Mouse (Mus musculus) gastrocnemius, postnatal 14 days (tissue): ENCODE measurements around the gene RPS10-NUDT3. TPM values are rescaled to one million over a fixed set of nuclear protein-coding genes. Genes with fewer than 3 reads are reported as not detected.

Experiments
- DNase-seq: peaks from one replicate; pipeline ENCODE4 v3.0.0; 2021; ENCODE audit warnings: mixed read lengths
- intact Hi-C: fragments of 180-260 bp; cut with DNase I; formaldehyde crosslinking; loops from one replicate; pipeline ENCODE4 v1.15.1; 2025; ENCODE audit warnings: low total_unique reads
- total RNA-seq, 2 experiments: library from RNA; stranded (reverse); gene quantifications; 2 replicates each; pipeline ENCODE4 v1.2.3; 2021

The RPS10-NUDT3 gene
- total RNA-seq, 2 experiments from 2014 or later = not detected

- DNase-seq = no peak
- intact Hi-C loops = no loop called here
Observed at GRCm38 (mm10) chr17:27580392-27581068, 54.5 kb downstream of the RPS10-NUDT3 start.

- intact Hi-C loops = no loop called here
- DNase-seq = no peak
Observed at GRCm38 (mm10) chr17:27579816-27580215, 55.2 kb downstream of the RPS10-NUDT3 start.

DNA sequence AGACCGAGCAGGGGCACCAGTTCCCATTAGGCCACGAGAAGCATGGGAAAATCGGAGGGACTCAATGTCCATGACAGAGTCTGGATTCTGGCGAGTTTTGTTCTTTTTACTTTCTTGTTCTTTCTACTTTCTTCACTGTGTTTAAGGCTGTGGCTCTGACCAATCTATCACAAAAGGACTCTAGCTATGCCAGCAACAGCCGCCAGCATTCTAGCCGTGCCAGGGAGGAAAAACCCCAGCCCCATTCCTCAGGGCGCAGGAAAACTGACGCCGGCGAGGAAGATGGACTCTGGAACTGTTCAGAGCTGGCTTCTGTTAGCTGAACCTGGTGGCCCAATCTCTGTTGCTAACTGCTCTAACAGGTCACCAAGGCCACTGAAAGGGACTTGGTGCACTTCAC lies 56.5 kb downstream of the RPS10-NUDT3 start:
- intact Hi-C loops = no loop called here
- DNase-seq = no peak

GRCm38 (mm10) chr17:27577468-27577867 lies 57.6 kb downstream of the RPS10-NUDT3 start:
- intact Hi-C loops = no loop called here
- DNase-seq = no peak

DNA sequence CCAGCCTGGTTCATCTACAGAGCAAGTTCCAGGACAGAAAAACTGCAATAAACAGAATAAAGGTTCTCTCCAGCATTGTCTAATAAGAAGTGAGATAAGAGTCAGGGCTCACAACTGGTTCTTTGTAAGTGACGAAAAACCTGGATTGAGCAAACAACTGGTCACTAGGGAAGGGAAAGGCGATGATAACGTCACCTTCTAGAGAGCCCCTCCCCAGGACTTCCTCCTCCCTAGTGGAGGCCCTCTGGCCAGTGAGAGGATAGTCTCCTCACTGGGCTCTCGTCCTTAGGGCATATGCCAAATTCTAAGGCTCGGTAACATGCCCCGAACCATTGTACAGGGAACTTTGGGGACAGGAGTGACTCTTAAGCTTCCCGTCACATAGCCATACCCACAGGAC lies 59.0 kb downstream of the RPS10-NUDT3 start:
- intact Hi-C loops = no loop called here
- no peak for DNase-seq

DNA sequence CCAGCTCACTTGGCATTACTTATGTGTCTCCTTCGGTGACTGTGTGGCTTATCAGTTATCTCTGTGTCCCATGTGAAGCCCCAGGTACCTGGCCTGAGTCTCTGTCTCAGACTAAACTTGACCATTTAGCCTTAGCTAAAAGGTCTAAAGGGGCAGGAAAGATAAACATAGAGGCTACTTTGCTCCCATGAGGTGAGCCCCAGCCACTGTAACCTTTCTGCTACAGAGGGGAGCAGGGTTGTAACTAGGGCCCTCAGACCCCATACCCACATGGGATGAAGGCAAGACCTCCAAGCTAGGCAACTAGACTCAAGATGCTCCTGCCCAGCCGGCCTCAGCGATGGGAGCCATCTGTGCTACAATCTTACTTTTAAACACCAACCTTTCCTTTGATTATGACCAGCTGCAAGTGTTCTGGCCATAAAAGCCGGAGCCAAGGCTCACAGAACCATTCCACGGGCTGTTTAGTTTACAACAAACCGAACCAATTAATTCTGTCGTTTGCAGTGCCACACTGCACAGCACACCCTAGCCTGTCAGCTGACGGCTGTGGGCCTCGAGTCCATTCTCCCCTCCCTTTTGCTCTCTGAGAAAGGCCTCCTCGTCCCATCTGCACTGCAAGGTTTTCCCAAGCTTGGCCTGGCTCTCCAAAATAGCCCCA lies 59.8 kb downstream of the RPS10-NUDT3 start:
- DNase-seq = no peak
- intact Hi-C loops = no loop called here

DNA sequence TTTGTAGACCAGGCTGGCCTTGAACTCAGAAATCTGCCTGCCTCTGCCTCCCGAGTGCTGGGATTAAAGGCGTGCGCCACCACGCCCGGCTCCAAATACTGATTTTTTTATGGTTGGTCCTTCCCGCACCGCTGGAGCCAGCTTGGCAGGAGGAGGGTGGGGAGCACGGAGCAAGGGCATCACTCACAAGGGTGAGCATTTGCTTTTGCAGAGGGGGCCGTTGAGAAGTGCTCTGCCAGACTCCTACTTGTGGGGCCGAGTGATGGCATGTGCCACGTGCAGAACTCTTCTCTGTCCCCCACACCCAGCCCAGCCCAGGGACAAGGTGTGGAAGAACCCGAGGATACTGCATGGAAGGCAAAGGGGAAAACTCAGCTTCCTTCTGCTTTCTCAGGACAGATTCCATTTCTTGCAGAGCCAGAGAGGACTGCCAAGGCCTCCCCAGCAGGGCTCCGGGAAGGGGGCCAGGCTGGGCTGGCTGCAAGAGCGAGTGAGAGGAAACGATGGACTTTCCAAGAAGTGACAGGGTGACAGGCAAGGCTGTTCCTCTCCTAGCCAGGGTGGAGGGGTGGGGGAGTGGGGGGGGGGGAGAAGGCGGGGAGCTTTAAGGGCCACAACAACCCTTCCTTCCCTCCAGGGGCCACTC lies 60.4 kb downstream of the RPS10-NUDT3 start:
- intact Hi-C loops = no loop called here
- peak; percentile 88 for DNase-seq

- intact Hi-C loops = no loop called here
- no peak for DNase-seq
Observed at GRCm38 (mm10) chr17:27573772-27574320, 61.2 kb downstream of the RPS10-NUDT3 start.

GRCm38 (mm10) chr17:27571315-27571714 lies 63.7 kb downstream of the RPS10-NUDT3 start:
- DNase-seq = no peak
- intact Hi-C loops = no loop called here

DNA sequence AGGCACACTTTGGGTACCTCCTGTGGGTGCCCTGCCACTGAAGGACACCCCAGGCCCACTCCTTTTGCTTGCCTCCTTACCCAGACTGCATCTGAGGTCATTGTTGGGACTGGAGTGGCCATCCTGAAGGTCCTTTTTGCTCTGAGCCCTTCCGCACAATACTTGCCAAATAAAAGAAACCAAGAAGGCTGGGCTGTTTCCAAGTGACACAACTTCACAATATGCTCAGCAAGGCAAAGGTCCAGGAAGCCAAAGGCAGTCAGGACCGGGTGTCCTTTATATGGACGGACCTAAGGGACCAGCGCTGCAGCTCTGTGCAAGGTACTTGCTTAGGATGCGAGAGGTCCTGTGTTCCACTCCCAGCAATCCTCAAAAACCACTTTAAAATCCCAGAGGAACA lies 66.8 kb downstream of the RPS10-NUDT3 start:
- intact Hi-C loops = loop anchor here (5.0 kb wide), 1 partner anchor 64 kb away; no protein-coding TSS in a partner anchor
- DNase-seq = no peak

GRCm38 (mm10) chr17:27565942-27566267 lies 69.1 kb downstream of the RPS10-NUDT3 start:
- intact Hi-C loops = loop anchor here (5.0 kb wide), 1 partner anchor 66 kb away; no protein-coding TSS in a partner anchor
- DNase-seq = no peak

DNA sequence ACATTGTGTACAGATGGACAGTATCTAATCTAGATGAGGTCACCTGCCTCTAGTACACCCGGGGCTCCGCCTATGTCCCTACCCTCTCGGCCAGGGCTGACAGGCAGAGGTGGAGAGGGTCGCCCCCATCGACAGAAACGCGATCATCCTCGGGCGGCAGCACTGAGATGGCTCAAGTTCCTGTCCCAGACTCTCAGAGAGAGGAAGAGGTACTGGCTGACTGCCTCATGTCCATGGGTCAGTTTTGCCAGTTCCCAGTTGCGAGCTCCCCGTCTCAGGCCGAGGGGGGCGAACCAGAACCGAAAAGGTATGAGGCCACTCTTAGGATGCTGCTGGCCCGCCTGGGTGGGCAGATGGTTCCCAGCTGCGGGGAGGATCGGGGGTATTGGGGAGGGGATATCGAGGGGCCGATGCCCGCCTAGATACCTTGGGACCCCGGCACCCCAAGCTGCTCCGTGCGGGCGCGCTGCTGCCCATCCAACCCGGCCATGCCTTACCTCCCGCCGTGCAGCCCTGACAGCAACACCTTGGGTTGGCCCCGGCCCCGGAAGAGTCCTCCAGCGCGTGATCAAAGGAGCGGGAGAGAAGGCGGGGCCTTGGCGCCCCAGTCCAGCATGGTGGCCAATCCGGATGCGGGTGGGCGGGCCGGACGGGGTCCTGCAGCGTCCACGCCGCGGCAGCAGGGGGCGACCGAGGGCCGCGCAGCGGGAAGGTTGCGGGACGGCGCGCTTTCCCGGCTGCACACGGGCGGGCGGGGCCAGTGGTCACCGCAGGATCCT lies 69.7 kb downstream of the RPS10-NUDT3 start, which contains the start of gene AI413582:
TSS of gene AI413582 (minus strand) at position 594 of the 779 bp plus-strand sequence.
- peak; percentile 95 for DNase-seq
- intact Hi-C loops = loop anchor here (5.0 kb wide), 1 partner anchor 67 kb away; no protein-coding TSS in a partner anchor

- DNase-seq = no peak
- intact Hi-C loops = loop anchor here (5.0 kb wide), 1 partner anchor 68 kb away; no protein-coding TSS in a partner anchor
Observed at GRCm38 (mm10) chr17:27564391-27565162, 70.4 kb downstream of the RPS10-NUDT3 start.

GRCm38 (mm10) chr17:27563771-27564244 lies 71.2 kb downstream of the RPS10-NUDT3 start:
- no peak for DNase-seq
- intact Hi-C loops = no loop called here

DNA sequence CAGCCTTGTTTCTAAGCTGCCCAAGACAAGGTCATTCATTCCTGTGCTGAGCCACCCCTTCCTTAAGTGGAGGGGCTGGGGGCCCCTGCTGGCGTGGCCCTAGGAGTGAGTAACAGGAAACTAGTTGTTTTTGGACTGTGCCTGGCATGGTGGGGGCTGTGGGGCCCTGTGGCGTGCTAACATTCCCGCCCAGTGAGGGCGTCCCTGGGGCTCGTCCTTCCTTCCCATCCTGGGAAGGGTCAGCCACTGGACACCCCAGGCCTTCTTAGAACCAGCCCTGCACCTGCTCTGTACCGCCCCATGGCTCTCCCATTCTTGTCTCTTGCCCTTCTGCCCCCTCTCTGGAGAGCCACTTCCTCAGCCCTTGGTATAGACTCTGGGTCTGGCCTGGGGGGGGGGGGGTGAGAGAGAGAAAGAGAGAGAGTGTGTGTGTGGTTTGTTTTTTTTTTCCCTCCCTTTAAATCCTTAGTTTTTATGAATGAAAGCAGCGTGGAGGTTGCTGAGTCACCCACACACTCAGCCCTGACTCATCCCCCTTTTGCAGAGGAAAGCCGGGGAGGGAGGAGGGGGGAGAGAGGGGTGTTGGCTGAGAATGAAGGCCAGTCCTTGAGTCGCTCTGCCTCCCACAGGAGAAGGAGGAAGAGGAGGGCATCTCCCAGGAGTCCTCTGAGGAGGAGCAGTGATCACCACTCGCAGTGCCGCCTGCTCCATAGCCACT lies 73.1 kb downstream of the RPS10-NUDT3 start:
- DNase-seq = no peak
- intact Hi-C loops = no loop called here

DNA sequence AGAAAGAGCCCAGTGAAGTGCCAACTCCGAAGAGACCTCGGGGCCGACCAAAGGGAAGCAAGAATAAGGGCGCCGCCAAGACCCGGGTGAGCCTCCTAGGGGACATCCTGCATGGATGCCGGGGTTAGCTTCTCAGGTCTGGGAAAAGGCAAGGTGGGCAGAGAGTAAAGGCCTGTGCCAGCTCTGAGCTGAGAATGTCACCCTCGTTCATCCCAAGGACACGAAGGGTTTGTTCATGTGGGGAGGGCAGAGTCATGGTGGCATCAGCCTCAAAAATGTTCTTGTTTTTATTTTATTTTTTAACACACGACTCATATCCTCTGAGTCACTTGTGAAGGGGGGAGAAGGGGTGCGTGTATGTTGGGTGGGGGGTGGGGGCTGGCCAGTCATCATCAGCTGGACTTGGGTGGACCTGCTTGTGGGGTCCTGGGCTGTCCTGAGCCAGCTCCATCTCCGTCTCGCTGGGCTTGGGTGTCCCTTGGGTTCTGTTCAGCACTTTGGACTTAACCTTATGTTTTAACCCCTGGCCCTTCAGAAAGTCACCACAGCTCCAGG lies 74.0 kb downstream of the RPS10-NUDT3 start:
- intact Hi-C loops = no loop called here

GRCm38 (mm10) chr17:27559596-27559995 lies 75.4 kb downstream of the RPS10-NUDT3 start:
- DNase-seq = no peak

More for the DNA sequence above, 74.0 kb downstream of the RPS10-NUDT3 start:
- no peak for DNase-seq

GRCm38 (mm10) chr17:27558845-27559244 lies 76.2 kb downstream of the RPS10-NUDT3 start:
- intact Hi-C loops = no loop called here
- DNase-seq = no peak

More at GRCm38 (mm10) chr17:27559596-27559995, 75.4 kb downstream of the RPS10-NUDT3 start:
- intact Hi-C loops = no loop called here
